Mouse (Mus musculus) spleen, adult 2 months (tissue): ENCODE data around the gene Bax. TPM values are rescaled to one million over a fixed set of nuclear protein-coding genes. Genes with fewer than 3 reads are reported as not detected.
A peak's percentile ranks its signal among the peaks of the same experiment; 100 is the strongest.

Experiments used
- DNase-seq, 2 experiments: peaks; one replicate each; pipeline versions ENCODE4 v3.0.0 to v3.0.0-alpha.2; 2012 to 2021; ENCODE audit warnings: low spot score in 2 of 2, low read depth in 1 of 2
- H3K27ac ChIP-seq: fragments of 200-500 bp; 2 replicates; pipeline ENCODE4 v1.5.1; 2012; ENCODE audit warnings: low read length, inconsistent platforms; ENCODE audit not compliant: insufficient read depth
- H3K27me3 ChIP-seq: fragments of 200-500 bp; 2 replicates; pipeline ENCODE4 v1.6.1; 2012; ENCODE audit warnings: mild to moderate bottlenecking, moderate library complexity, low read length, inconsistent platforms; ENCODE audit not compliant: control insufficient read depth, insufficient read depth
- H3K36me3 ChIP-seq: fragments of 200-500 bp; 2 replicates; pipeline ENCODE4 v1.6.1; 2012; ENCODE audit warnings: mild to moderate bottlenecking, low read length, inconsistent platforms; ENCODE audit not compliant: control insufficient read depth, insufficient read depth
- H3K4me1 ChIP-seq: fragments of 200-500 bp; 2 replicates; pipeline ENCODE4 v1.6.1; 2011; ENCODE audit warnings: inconsistent platforms; ENCODE audit not compliant: control insufficient read depth, insufficient read depth, insufficient read length
- H3K4me3 ChIP-seq: fragments of 200-500 bp; 2 replicates; pipeline ENCODE4 v1.5.1; 2011; ENCODE audit warnings: mild to moderate bottlenecking, inconsistent platforms; ENCODE audit not compliant: insufficient read depth, insufficient read length; ENCODE audit errors: extremely low read depth
- CTCF ChIP-seq: fragments of 200-500 bp; IDR thresholded peaks from 2 replicates; pipeline ENCODE4 v1.5.1; 2011; ENCODE audit warnings: mild to moderate bottlenecking, inconsistent platforms; ENCODE audit not compliant: insufficient read depth, insufficient read length, insufficient replicate concordance; ENCODE audit errors: extremely low read depth
- POLR2A ChIP-seq: fragments of 200-500 bp; IDR thresholded peaks from 2 replicates; pipeline ENCODE4 v1.6.1; 2011; ENCODE audit warnings: low read depth, low read length, inconsistent platforms
- WGBS: fragments of 180-500 bp; shearing (Covaris S2); methylation state at CpG from one replicate; pipeline ENCODE4 v1.1.7; 2018; 5-methylcytosine and 5-hydroxymethylcytosine counted together
- polyA plus RNA-seq: library from polyadenylated mRNA; depleted of rRNA; stranded (reverse); fragments of >200 nt; gene quantifications from 2 replicates; pipeline ENCODE4 v1.2.3, GENCODE M21; 2012

Bax gene
- polyA plus RNA-seq, 1 experiment = 129 TPM

DNA sequence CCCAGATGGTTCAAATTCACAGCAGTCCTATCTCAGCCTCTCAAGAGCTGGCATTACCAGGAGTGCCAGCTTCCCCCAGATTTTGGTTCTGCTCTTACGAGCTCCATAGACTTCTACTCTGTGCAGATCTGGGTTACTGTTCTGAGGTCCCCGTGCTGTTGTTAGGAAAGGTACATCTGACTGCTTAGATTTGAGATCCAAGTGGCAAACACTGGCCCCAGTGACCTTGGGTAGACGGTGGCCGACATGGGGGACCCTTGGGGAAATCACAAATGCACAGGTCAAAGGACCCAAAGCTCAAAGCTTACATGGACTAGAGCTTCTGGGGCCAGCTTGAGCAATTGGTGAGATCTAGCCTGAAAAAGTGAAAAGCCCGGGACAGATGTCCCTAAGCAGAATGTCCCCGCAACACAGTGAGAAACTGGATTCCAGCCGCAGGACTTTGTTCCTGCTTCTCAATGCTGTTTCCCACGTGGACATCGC, 9.9 kb downstream of the Bax start:
- no peaks in the 10 kb centered on the region for H3K27me3 ChIP-seq
- TF ChIP-seq POLR2A (no peak), CTCF (no peak)
- H3K27ac ChIP-seq = peak overlapping the region; percentile 4
- H3K36me3 ChIP-seq = peaks cover 17% of the 10 kb centered on the region
- WGBS = 64% methylated on average over 9 of the region's 9 CpGs
- H3K4me1 ChIP-seq = peaks cover 6% of the 10 kb centered on the region; the same call in 1 of the 2 replicates
- no peak overlapping the region for H3K4me3 ChIP-seq
- DNase-seq = no peak

DNA sequence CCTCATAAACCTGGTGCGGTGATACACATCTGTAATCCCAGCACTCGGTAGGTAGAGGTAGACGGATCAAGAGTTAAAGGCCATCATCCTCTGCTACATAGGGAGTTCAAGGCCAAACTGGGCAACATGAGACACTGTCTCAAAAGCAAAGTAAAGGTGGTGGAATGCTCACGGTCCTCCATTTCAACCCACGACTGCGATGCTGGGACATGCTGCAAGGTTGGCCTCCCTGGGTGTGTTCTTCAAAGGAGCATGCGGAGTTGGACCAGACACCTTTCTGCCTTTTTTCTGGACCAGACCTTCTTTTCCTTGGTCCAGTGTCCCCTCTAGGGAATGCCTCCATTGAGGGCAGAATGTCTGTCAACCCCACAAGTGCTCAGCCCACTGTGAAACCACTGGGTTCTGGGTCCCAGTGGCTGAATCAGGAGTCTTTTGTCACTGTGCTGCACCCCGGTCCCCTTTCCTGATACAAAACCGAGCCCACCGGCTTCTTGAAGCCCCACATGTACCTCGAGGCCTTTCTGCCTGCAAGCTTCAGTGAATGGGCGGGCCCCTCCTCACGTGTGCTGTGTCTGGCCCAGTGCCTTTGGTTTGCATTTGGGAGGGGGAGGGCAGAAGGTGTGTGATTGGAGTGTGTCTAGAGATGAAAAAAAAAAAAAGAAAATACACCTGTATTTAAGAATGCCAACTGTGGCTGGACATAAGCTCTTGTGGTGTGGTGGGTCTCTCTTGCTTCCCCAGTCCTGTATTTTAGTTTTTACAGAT, 10.6 kb downstream of the Bax start:
- Histone ChIP-seq H3K27ac (no peak overlapping the region), H3K4me3 (no peak overlapping the region), H3K4me1 (peaks cover 6% of the 10 kb centered on the region; the same call in 1 of the 2 replicates), H3K27me3 (no peaks in the 10 kb centered on the region), H3K36me3 (peaks cover 15% of the 10 kb centered on the region)
- no peak for DNase-seq
- no peak for TF ChIP-seq CTCF
- TF ChIP-seq POLR2A = no peak
- 85% methylated on average over 13 of the region's 13 CpGs for WGBS

DNA sequence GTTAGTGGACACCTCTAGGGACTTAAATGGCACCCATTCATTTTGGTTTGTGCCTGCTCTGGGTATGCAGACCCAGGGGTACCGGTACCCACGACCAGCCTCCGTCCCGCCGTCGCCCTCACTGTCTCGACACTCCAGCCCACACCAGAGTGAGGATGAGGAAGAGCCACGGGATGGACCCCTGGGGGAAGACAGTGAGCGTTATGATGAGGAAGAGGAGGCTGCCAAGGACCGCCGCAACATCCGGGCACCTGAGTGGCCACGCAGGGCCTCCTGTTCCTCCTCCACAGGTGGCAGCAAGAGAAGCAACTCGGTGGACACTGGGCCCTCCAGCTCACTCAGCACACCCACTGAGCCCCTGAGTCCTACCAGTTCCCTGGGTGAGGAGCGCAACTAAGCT, 11.7 kb downstream of the Bax start:
- Histone ChIP-seq H3K27me3 (no peaks in the 10 kb centered on the region), H3K27ac (no peak overlapping the region), H3K4me3 (no peak overlapping the region), H3K4me1 (peaks cover 6% of the 10 kb centered on the region; the same call in 1 of the 2 replicates), H3K36me3 (peaks cover 15% of the 10 kb centered on the region)
- TF ChIP-seq POLR2A (no peak), CTCF (no peak)
- WGBS = 96% methylated on average over 15 of the region's 15 CpGs
- no peak for DNase-seq

DNA sequence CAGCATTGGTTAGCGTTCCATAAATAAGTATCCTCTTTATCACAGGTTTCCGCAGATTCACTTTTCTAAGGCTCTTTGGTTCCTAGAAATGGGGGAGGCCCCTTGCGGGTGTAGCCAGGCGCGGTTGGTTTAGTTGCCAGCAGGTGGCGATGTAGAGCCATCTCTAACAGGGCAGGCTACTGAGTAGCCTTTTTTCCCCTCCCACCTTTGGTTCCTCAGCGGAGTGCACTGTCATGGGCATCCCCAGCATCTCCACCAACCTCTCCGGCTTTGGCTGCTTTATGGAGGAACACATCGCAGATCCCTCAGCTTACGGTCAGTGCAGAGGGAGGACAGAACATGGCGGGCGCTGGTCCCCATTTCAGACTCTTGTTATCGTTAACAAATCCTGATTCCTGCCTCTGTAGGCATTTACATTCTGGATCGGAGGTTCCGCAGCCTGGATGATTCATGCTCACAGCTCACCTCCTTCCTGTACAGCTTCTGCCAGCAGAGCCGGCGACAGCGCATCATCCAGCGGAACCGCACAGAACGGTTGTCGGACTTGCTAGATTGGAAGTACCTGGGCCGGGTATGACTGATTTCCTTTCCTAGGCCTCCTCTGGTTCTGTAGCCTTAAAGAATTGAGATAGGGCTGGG, 15.2 kb downstream of the Bax start:
- DNase-seq = peak; percentile 72 to 82
- WGBS = 61% methylated on average over 23 of the region's 23 CpGs
- H3K4me3 ChIP-seq = no peak overlapping the region

DNA sequence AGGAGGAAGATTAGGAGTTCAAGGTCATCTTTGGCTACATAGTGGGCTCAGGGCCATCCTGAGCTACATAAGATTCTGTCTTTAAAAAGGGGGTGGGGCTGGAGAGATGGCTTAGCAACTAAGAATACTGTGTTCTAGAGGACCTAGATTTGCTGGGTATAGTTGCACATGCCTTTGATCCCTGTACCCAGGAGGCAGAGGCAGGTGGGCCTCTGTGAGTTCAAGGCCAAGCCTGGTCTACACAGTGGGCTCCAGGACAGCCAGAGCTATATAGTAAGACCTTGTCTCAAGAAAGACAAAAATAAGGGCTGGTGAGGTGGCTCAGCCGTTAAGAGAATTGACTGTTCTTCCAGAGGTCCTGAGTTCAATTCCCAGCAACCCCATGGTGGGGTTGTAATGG, 16.7 kb downstream of the Bax start:
- no peaks in the 10 kb centered on the region for H3K4me1 ChIP-seq
- WGBS = 89% methylated on average over 1 of the region's 1 CpGs
- H3K36me3 ChIP-seq = no peaks in the 10 kb centered on the region
- no peak overlapping the region for H3K27ac ChIP-seq
- H3K27me3 ChIP-seq = no peaks in the 10 kb centered on the region
- no peak for DNase-seq
- no peak overlapping the region for H3K4me3 ChIP-seq
- no peak for TF ChIP-seq POLR2A

More for the DNA sequence above, 15.2 kb downstream of the Bax start:
- no peaks in the 10 kb centered on the region for H3K36me3 ChIP-seq
- no peaks in the 10 kb centered on the region for H3K27me3 ChIP-seq
- TF ChIP-seq POLR2A = no peak
- peak; percentile 87; the same call in 1 of the 2 replicates for TF ChIP-seq CTCF
- H3K27ac ChIP-seq = no peak overlapping the region
- H3K4me1 ChIP-seq = no peaks in the 10 kb centered on the region

DNA sequence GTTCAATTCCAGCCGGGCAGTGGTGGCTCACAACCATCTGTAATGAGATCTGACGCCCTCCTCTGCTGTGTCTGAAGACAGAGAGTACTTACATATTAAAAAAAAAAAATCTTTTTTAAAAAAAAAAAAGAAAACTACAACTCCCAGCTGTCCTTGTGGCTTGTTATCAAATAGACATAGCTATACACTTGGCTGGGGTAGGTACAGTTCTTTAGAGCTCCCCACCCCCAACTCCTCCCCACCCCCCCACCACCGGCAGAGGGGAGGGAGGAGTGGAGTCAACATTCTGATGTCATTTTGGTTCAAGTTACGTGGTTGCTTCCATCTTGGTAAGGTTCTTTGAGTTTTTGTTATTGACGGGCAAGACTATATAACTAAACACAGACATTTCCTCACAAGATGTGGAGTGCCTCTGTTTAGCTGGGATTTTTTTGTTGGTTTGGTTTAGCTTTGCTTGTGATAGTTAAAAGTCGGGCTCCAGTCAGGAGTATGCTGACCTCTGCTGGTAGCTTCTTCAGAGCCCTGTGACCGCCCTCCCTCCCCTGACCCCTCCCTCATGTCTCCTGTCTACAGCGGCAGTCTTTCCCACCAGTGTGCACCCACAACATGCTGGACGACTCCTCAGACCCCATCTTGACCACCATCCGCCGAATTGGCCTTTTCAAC, 19.2 kb downstream of the Bax start:
- H3K4me1 ChIP-seq = no peaks in the 10 kb centered on the region

More for the DNA sequence above, 19.2 kb downstream of the Bax start:
- Histone ChIP-seq H3K4me3 (no peak overlapping the region), H3K27ac (no peak overlapping the region), H3K36me3 (0 out of 2 replicates have a peak, but pooled peaks cover 1% of the 10 kb centered on the region), H3K27me3 (no peaks in the 10 kb centered on the region)
- TF ChIP-seq CTCF (peak; percentile 24; the same call in 1 of the 2 replicates), POLR2A (no peak)
- 52% methylated on average over 11 of the region's 11 CpGs for whole genome bisulfite sequencing
- no peak for DNase-seq
